Mouse (Mus musculus) left cerebral cortex, adult 8-10 months (tissue): ENCODE results near the gene Ndst4. TPM values are rescaled to one million over a fixed set of nuclear protein-coding genes. Genes with fewer than 3 reads are reported as not detected.

Experiments
- DNase-seq, 2 experiments: peaks; one replicate each; pipeline ENCODE4 v3.0.0; 2022; ENCODE audit warnings: low spot score in 2 of 2
- total RNA-seq, 4 experiments: library from RNA; stranded (reverse); gene quantifications; 2 replicates each; pipeline ENCODE4 v1.2.4; 2022

Gene Ndst4
- total RNA-seq, 4 experiments from 2014 or later, result 9.1 to 13.9 (median 10.4) TPM

DNA sequence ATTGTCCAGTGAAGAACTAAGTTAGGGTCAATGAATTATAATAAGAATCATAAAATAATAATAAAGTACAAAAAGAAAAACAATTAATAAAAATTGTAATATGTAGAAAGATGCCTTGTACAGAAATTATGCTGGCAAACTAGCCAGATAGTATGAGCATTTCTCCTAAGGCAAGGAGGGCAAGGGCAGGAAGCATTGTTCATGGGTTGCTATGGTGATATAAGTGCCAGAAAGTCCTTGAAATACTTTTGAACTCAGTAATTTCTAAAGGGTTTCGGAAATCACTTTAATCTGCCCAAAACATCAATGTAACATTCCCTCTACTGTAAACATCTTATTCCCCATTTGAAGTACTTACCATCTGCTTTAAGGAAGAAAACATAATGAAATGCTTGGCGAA lies 319.1 kb downstream of the Ndst4 start:
- DNase-seq, result no peak

DNA sequence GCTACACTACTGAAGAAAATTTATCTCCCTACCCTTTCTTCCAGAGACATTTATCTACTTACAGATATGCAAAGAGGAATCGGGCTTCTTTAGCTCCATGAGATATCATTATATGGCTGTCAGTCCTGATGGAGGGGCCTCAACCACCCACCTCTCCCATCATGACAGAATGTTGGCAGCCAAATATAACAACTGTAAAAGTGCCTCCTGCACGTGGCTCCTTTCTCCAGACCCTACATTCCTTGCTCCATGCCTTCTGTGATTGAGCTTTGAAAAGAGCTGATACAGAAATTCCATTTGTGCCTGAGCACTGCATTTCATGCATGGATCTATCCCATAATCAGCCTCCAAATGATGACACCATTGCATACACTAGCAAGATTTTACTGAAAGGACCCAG lies 331.1 kb downstream of the Ndst4 start:
- no peak for DNase-seq

DNA sequence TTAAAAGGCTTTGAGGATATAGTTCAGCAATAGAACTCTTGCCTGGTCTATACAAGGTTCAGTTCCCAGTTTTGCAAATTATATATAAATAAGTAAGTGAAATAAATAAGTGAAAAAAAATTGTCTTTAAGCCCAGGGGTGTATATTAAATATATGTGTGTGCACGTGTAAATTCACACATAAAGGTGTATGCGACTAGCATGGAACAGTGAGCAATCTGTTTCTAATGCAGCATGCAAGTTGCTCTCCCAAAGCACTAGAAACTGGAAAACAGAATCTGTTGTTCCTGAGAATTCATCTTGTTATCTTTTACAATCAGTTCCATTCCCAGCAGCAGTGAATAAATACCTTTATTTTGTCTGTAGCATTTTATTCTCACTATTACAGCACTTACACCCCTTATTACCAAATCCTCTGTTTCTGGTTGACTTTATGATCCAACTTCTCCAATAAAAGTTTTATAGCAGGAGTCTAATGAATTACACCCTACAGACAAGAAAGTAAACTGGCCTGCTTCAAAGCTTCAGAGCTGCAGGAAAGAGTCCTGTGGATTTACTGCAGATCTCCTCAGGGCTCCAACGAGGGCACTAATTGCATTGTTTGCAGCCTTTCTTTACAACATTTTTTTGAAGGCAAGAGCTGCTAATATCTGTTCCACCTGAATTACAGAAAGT lies 340.7 kb downstream of the Ndst4 start:
- DNase-seq, result no peak

DNA sequence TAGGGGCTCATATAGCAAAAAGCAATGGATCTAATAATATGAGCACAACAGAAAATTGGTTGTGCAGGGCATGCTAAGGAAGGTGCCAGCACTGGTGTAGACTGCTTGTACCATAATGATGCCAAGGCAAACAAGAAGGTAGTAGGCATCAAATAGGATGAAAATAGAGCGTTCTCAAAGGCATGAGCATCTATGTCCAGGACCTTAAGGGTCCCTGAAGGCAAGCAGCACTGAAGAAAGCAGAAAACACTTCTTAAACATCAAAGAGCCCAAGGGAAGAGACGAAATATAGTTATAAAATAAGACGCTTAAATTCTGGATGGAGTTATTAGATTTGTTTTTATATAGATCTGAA lies 341.2 kb downstream of the Ndst4 start:
- DNase-seq, result no peak

DNA sequence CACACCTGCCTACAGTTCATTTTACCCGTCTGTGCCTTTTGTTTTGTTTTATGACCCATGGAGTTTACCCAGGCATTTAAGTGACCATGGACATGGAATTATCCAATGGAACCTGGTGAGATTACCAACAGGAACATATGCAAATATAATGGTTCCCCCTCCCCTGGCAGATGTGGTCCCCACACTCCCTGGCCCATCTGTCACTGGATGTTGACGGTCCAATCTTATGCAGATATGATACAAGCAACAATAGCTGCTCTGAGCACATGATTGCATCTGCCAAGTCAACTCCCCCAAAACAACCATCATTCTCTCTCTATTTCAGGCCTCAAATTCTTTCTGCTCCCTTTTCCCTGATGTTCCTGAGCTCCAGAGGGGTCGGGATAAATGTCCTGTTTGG lies 342.5 kb downstream of the Ndst4 start:
- DNase-seq, result no peak

DNA sequence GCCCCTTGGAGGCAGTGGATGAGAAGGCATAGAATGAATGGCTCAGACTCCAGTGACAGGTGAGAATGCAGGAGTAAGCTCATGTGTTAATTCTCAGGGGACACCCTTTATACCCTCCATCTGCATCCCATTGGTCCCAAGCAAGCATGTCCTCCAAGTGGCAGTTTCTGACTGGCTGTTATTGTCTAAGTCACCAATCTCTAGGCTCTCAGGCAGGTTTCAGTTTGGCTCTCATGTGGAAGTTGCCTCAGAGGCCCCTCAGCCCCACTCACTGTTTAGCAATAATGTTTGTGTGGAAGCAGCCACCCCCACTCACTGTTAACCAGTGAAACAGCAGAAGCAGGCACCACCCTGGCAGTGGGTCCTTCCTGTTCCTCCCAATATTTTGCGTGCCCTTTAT lies 353.0 kb downstream of the Ndst4 start:
- no peak for DNase-seq

DNA sequence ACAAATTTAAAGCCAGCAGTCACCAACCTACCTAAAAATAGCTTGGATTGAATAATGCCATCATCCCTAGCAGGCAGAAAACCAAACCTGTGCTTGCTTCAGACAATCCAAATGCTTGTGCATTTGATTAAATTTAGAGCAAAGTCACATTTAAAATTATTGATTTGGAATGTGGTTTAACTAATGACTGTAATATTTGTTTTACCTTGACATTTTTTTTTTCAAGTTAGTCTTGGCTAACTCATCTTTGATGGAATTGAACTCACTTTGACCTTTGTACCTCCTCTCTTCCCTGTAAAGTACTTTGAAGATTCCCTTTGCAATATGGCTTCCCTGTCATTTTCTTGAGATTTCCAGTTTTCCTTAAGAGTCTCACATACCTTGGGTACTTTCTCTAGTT lies 356.8 kb downstream of the Ndst4 start:
- no peak for DNase-seq
